Mouse (Mus musculus) heart, embryonic 10.5 days (tissue): ENCODE measurements around the gene Gm20388. TPM values are rescaled to one million over a fixed set of nuclear protein-coding genes. Genes with fewer than 3 reads are reported as not detected.

ENCODE experiments used
- DNase-seq: peaks from one replicate; pipeline ENCODE4 v3.0.0-alpha.2; 2017; ENCODE audit warnings: low spot score
- H3K27ac ChIP-seq: fragments of 300-500 bp; sonication (generic); 2 replicates; pipeline ENCODE4 v1.5.1; 2016; ENCODE audit warnings: mild to moderate bottlenecking
- H3K27me3 ChIP-seq: fragments of 300-500 bp; sonication (generic); 2 replicates; pipeline ENCODE4 v1.6.1; 2016; ENCODE audit warnings: mild to moderate bottlenecking; ENCODE audit not compliant: poor library complexity, insufficient read depth, severe bottlenecking
- H3K36me3 ChIP-seq: fragments of 300-500 bp; sonication (generic); 2 replicates; pipeline ENCODE4 v1.6.1; 2016; ENCODE audit warnings: mild to moderate bottlenecking, moderate library complexity
- H3K4me1 ChIP-seq: fragments of 300-500 bp; sonication (generic); 2 replicates; pipeline ENCODE4 v1.6.1; 2016; ENCODE audit warnings: mild to moderate bottlenecking
- H3K4me3 ChIP-seq: fragments of 300-500 bp; sonication (generic); 2 replicates; pipeline ENCODE4 v1.5.1; 2016; ENCODE audit warnings: mild to moderate bottlenecking, moderate library complexity
- H3K9me3 ChIP-seq: fragments of 300-500 bp; sonication (generic); 2 replicates; pipeline ENCODE4 v1.6.1; 2016; ENCODE audit warnings: mild to moderate bottlenecking, moderate library complexity
- WGBS: fragments of 180-500 bp; shearing (Covaris S2); methylation state at CpG from one replicate; pipeline ENCODE4 v1.1.7; 2016; 5-methylcytosine and 5-hydroxymethylcytosine counted together
- polyA plus RNA-seq: library from polyadenylated mRNA; unstranded; fragments of >200 nt; fragmentation: Nextera tagmentation; extraction: Ambion mirVana; gene quantifications from 2 replicates; pipeline ENCODE4 v1.2.1, GENCODE M21; 2016

Gm20388 gene
- polyA plus RNA-seq, 1 experiment from 2014 or later: 4.5 TPM

- WGBS: 81% methylated on average over 4 of the region's 4 CpGs
- H3K27ac ChIP-seq: no peak overlapping the region
- no peak for DNase-seq
- H3K27me3 ChIP-seq: peaks cover 88% of the 10 kb centered on the region
- no peaks in the 10 kb centered on the region for H3K9me3 ChIP-seq
- H3K4me3 ChIP-seq: no peak overlapping the region
- no peaks in the 10 kb centered on the region for H3K36me3 ChIP-seq
- H3K4me1 ChIP-seq: peaks cover 47% of the 10 kb centered on the region
These were observed 1112.4 kb downstream of the Gm20388 start for GRCm38 (mm10) chr8:121023003-121023402.

GRCm38 (mm10) chr8:121023736-121024135 lies 1113.1 kb downstream of the Gm20388 start:
- Histone ChIP-seq H3K36me3 (no peaks in the 10 kb centered on the region), H3K9me3 (no peaks in the 10 kb centered on the region), H3K27ac (no peak overlapping the region), H3K4me1 (peaks cover 45% of the 10 kb centered on the region), H3K27me3 (peaks cover 80% of the 10 kb centered on the region), H3K4me3 (no peak overlapping the region)
- no peak for DNase-seq
- WGBS: 62% methylated on average over 18 of the region's 18 CpGs

- peaks cover 45% of the 10 kb centered on the region for H3K4me1 ChIP-seq
- no peaks in the 10 kb centered on the region for H3K9me3 ChIP-seq
- no peak overlapping the region for H3K4me3 ChIP-seq
- no peaks in the 10 kb centered on the region for H3K36me3 ChIP-seq
- H3K27me3 ChIP-seq: peaks cover 78% of the 10 kb centered on the region
- H3K27ac ChIP-seq: no peak overlapping the region
- WGBS: 64% methylated on average over 5 of the region's 5 CpGs
- DNase-seq: no peak
These were observed 1114.8 kb downstream of the Gm20388 start for GRCm38 (mm10) chr8:121025486-121025885.

- DNase-seq: no peak
- 12% methylated on average over 13 of the region's 13 CpGs for WGBS
These were observed 1117.1 kb downstream of the Gm20388 start for GRCm38 (mm10) chr8:121027787-121028186.

GRCm38 (mm10) chr8:121029076-121029475 lies 1118.4 kb downstream of the Gm20388 start:
- peaks cover 74% of the 10 kb centered on the region for H3K27me3 ChIP-seq
- H3K27ac ChIP-seq: no peak overlapping the region
- H3K9me3 ChIP-seq: no peaks in the 10 kb centered on the region
- no peaks in the 10 kb centered on the region for H3K36me3 ChIP-seq
- peaks cover 31% of the 10 kb centered on the region for H3K4me1 ChIP-seq
- WGBS: 82% methylated on average over 6 of the region's 6 CpGs
- no peak for DNase-seq
- H3K4me3 ChIP-seq: no peak overlapping the region

More at GRCm38 (mm10) chr8:121027787-121028186, 1117.1 kb downstream of the Gm20388 start:
- Histone ChIP-seq H3K4me3 (no peak overlapping the region), H3K27me3 (peaks cover 78% of the 10 kb centered on the region), H3K36me3 (no peaks in the 10 kb centered on the region), H3K4me1 (peaks cover 32% of the 10 kb centered on the region), H3K9me3 (no peaks in the 10 kb centered on the region), H3K27ac (peak overlapping the region; percentile 53)

- Histone ChIP-seq H3K27me3 (peaks cover 80% of the 10 kb centered on the region), H3K27ac (no peak overlapping the region), H3K4me3 (no peak overlapping the region), H3K36me3 (no peaks in the 10 kb centered on the region), H3K4me1 (peaks cover 31% of the 10 kb centered on the region), H3K9me3 (no peaks in the 10 kb centered on the region)
- DNase-seq: no peak
- 71% methylated on average over 10 of the region's 10 CpGs for WGBS
These were observed 1119.9 kb downstream of the Gm20388 start for GRCm38 (mm10) chr8:121030496-121031040.

- no peaks in the 10 kb centered on the region for H3K36me3 ChIP-seq
- DNase-seq: no peak
- no peak overlapping the region for H3K4me3 ChIP-seq
- no peak overlapping the region for H3K27ac ChIP-seq
- H3K27me3 ChIP-seq: peaks cover 75% of the 10 kb centered on the region
- H3K9me3 ChIP-seq: no peaks in the 10 kb centered on the region
- peaks cover 8% of the 10 kb centered on the region; the same call in 1 of the 2 replicates for H3K4me1 ChIP-seq
- 82% methylated on average over 20 of the region's 20 CpGs for WGBS
These were observed 1122.8 kb downstream of the Gm20388 start for GRCm38 (mm10) chr8:121033299-121034013.

GRCm38 (mm10) chr8:121035611-121036010 lies 1125.0 kb downstream of the Gm20388 start:
- Histone ChIP-seq H3K36me3 (no peaks in the 10 kb centered on the region), H3K4me3 (no peak overlapping the region), H3K9me3 (no peaks in the 10 kb centered on the region), H3K4me1 (peaks cover 4% of the 10 kb centered on the region; the same call in 1 of the 2 replicates), H3K27me3 (peaks cover 84% of the 10 kb centered on the region), H3K27ac (no peak overlapping the region)
- 80% methylated on average over 8 of the region's 8 CpGs for WGBS
- no peak for DNase-seq

- Histone ChIP-seq H3K4me3 (no peak overlapping the region), H3K4me1 (peaks cover 8% of the 10 kb centered on the region; the same call in 1 of the 2 replicates), H3K9me3 (no peaks in the 10 kb centered on the region), H3K27me3 (peaks cover 41% of the 10 kb centered on the region), H3K27ac (no peak overlapping the region), H3K36me3 (no peaks in the 10 kb centered on the region)
- DNase-seq: no peak
- 60% methylated on average over 19 of the region's 19 CpGs for WGBS
These were observed 1133.2 kb downstream of the Gm20388 start for GRCm38 (mm10) chr8:121043719-121044440.

- Histone ChIP-seq H3K27ac (no peak overlapping the region), H3K4me1 (peaks cover 8% of the 10 kb centered on the region; the same call in 1 of the 2 replicates), H3K9me3 (no peaks in the 10 kb centered on the region), H3K27me3 (peaks cover 41% of the 10 kb centered on the region), H3K36me3 (no peaks in the 10 kb centered on the region), H3K4me3 (no peak overlapping the region)
- 65% methylated on average over 9 of the region's 9 CpGs for WGBS
- DNase-seq: no peak
These were observed 1136.8 kb downstream of the Gm20388 start for GRCm38 (mm10) chr8:121047441-121047840.

GRCm38 (mm10) chr8:121058081-121058480 lies 1147.4 kb downstream of the Gm20388 start:
- 71% methylated on average over 9 of the region's 9 CpGs for WGBS
- Histone ChIP-seq H3K4me3 (no peak overlapping the region), H3K27ac (no peak overlapping the region), H3K36me3 (no peaks in the 10 kb centered on the region), H3K9me3 (no peaks in the 10 kb centered on the region), H3K4me1 (peaks cover under 1% of the 10 kb centered on the region; the same call in 1 of the 2 replicates), H3K27me3 (peaks cover 85% of the 10 kb centered on the region)
- no peak for DNase-seq

- Histone ChIP-seq H3K4me1 (no peaks in the 10 kb centered on the region), H3K27me3 (peaks cover 88% of the 10 kb centered on the region), H3K27ac (no peak overlapping the region), H3K36me3 (no peaks in the 10 kb centered on the region), H3K9me3 (no peaks in the 10 kb centered on the region), H3K4me3 (no peak overlapping the region)
- no peak for DNase-seq
- WGBS: 81% methylated on average over 7 of the region's 7 CpGs
These were observed 1148.5 kb downstream of the Gm20388 start for GRCm38 (mm10) chr8:121059098-121059497.

- H3K4me3 ChIP-seq: no peak overlapping the region
- H3K27ac ChIP-seq: no peak overlapping the region
- peaks cover 78% of the 10 kb centered on the region for H3K27me3 ChIP-seq
- no peaks in the 10 kb centered on the region for H3K9me3 ChIP-seq
- WGBS: 94% methylated on average over 6 of the region's 6 CpGs
- H3K36me3 ChIP-seq: no peaks in the 10 kb centered on the region
- no peaks in the 10 kb centered on the region for H3K4me1 ChIP-seq
- no peak for DNase-seq
These were observed 1151.9 kb downstream of the Gm20388 start for GRCm38 (mm10) chr8:121062521-121062920.
